Mouse (Mus musculus) cerebellum, adult 2 months (tissue): ENCODE data around the gene Glrb. TPM values are rescaled to one million over a fixed set of nuclear protein-coding genes. Genes with fewer than 3 reads are reported as not detected.
A peak's percentile ranks its signal among the peaks of the same experiment; 100 is the strongest.

ENCODE experiments used
- DNase-seq, 2 experiments: peaks; one replicate each; pipeline ENCODE4 v3.0.0; 2021
- H3K27ac ChIP-seq: fragments of 200-500 bp; 2 replicates; pipeline ENCODE4 v1.5.1; 2012; ENCODE audit warnings: low read length, control low read depth, inconsistent platforms; ENCODE audit not compliant: insufficient read depth
- H3K27me3 ChIP-seq: fragments of 200-500 bp; 2 replicates; pipeline ENCODE4 v1.6.1; 2012; ENCODE audit warnings: inconsistent platforms, mild to moderate bottlenecking, low read length, moderate library complexity; ENCODE audit not compliant: control insufficient read depth, insufficient read depth
- H3K4me1 ChIP-seq: fragments of 200-500 bp; 2 replicates; pipeline ENCODE4 v1.6.1; 2011; ENCODE audit warnings: low read length; ENCODE audit not compliant: control insufficient read depth, insufficient read depth
- H3K4me3 ChIP-seq: fragments of 200-500 bp; replicated peaks from 2 replicates; pipeline ENCODE3; 2011; ENCODE audit warnings: mild to moderate bottlenecking, low read depth, low read length, control low read depth; ENCODE audit not compliant: insufficient read depth
- CTCF ChIP-seq: fragments of 200-500 bp; IDR thresholded peaks from 2 replicates; pipeline ENCODE4 v1.5.1; 2011; ENCODE audit warnings: low read depth, mild to moderate bottlenecking, control low read depth, low read length, moderate library complexity, borderline replicate concordance; ENCODE audit not compliant: insufficient read depth
- POLR2A ChIP-seq: fragments of 200-500 bp; IDR thresholded peaks from 2 replicates; pipeline ENCODE4 v1.6.1; 2011; ENCODE audit warnings: low read length, control low read depth, borderline replicate concordance; ENCODE audit not compliant: insufficient read depth
- WGBS: fragments of 180-500 bp; shearing (Covaris S2); methylation state at CpG from one replicate; pipeline ENCODE4 v1.1.7; 2018; 5-methylcytosine and 5-hydroxymethylcytosine counted together
- polyA plus RNA-seq: library from polyadenylated mRNA; depleted of rRNA; stranded (reverse); fragments of >200 nt; gene quantifications from 2 replicates; pipeline ENCODE4 v1.2.3, GENCODE M21; 2012

The Glrb gene
- polyA plus RNA-seq, 1 experiment: 192 TPM

GRCm38 (mm10) chr3:80805327-80805726 lies 108.1 kb downstream of the Glrb start:
- WGBS: 11% methylated on average over 1 of the region's 1 CpGs
- H3K4me1 ChIP-seq: no peaks in the 10 kb centered on the region; the same call in 1 of the 2 replicates
- no peak overlapping the region for H3K27ac ChIP-seq
- DNase-seq: peak; percentile 23 to 33
- TF ChIP-seq POLR2A (no peak), CTCF (no peak)
- no peak overlapping the region for H3K4me3 ChIP-seq
- no peaks in the 10 kb centered on the region for H3K27me3 ChIP-seq

DNA sequence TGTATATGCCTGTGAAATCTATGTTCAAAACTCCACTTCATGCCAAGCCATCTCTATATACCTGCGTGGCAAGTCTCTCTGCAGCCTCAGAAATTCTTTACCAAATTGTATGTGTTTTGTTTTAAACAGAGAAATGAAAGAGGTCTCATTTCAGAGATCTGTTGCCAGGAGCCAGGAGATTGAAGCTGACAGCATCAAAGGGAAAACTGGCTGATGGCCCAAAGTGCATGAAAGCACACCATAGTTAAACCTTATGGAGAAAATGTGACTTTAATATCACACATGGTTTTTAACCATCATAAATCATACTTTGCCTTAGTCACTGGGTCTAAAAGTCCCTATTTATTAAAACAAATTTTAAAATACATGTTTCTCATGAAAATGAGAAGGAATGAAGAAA lies 109.6 kb downstream of the Glrb start:
- no peak overlapping the region for H3K4me3 ChIP-seq
- no peaks in the 10 kb centered on the region; the same call in 1 of the 2 replicates for H3K4me1 ChIP-seq
- H3K27me3 ChIP-seq: no peaks in the 10 kb centered on the region
- peak; percentile 10 to 32 for DNase-seq
- TF ChIP-seq POLR2A (no peak), CTCF (no peak)
- H3K27ac ChIP-seq: no peak overlapping the region
- WGBS: 48% methylated on average over 1 of the region's 1 CpGs

DNA sequence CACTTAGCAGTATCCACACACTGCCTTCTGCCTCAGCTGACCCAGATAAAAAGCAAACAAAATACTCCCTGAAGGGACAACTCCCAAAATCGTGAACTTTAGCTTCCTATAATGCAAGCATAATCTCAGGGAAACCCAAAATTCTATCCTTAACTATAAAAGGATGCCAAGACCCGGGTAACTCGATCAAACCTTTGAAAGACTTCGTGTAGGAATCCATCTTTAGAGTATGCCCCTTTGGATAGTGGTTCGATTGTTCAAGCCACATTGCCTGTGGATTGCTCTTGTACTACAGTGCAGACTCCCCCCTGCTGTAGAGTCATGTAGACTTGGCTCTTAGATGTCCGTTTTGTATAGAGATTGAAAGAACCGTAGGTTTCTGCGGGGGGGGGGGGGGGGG lies 110.2 kb downstream of the Glrb start:
- WGBS: 3% methylated on average over 8 of the region's 8 CpGs
- peak in 1 of 2 experiments; percentile 21 for DNase-seq
- H3K27ac ChIP-seq: peak overlapping the region; percentile 88
- H3K4me1 ChIP-seq: peaks cover under 1% of the 10 kb centered on the region; the same call in 1 of the 2 replicates
- peak overlapping the region; percentile 77 for H3K4me3 ChIP-seq
- H3K27me3 ChIP-seq: no peaks in the 10 kb centered on the region
- TF ChIP-seq POLR2A (no peak), CTCF (no peak)

- Histone ChIP-seq H3K27me3 (no peaks in the 10 kb centered on the region), H3K27ac (peak within 1 kb of the TSS; percentile 91), H3K4me1 (peaks cover 4% of the 10 kb centered on the region; the same call in 1 of the 2 replicates), H3K4me3 (peak within 1 kb of the TSS; percentile 77)
- TF ChIP-seq CTCF: no peak
- TF ChIP-seq POLR2A: peak; percentile 53; the same call in 1 of the 2 replicates
- under 1% methylated on average over 35 of the region's 35 CpGs for WGBS
- DNase-seq: peak; percentile 92
Observed at GRCm38 (mm10) chr3:80802596-80803081, 110.8 kb downstream of the Glrb start, which contains the start of gene Gria2. Gene Gria2 (minus strand): TSS chr3:80802835.

GRCm38 (mm10) chr3:80801827-80802310 lies 111.6 kb downstream of the Glrb start:
- Histone ChIP-seq H3K4me3 (peak overlapping the region; percentile 77), H3K27ac (peak overlapping the region; percentile 91), H3K27me3 (no peaks in the 10 kb centered on the region), H3K4me1 (peaks cover 7% of the 10 kb centered on the region; the same call in 1 of the 2 replicates)
- DNase-seq: no peak
- WGBS: 3% methylated on average over 6 of the region's 6 CpGs
- TF ChIP-seq POLR2A (0 out of 2 replicates have a peak, but pooled peaks have one; percentile 1), CTCF (no peak)

DNA sequence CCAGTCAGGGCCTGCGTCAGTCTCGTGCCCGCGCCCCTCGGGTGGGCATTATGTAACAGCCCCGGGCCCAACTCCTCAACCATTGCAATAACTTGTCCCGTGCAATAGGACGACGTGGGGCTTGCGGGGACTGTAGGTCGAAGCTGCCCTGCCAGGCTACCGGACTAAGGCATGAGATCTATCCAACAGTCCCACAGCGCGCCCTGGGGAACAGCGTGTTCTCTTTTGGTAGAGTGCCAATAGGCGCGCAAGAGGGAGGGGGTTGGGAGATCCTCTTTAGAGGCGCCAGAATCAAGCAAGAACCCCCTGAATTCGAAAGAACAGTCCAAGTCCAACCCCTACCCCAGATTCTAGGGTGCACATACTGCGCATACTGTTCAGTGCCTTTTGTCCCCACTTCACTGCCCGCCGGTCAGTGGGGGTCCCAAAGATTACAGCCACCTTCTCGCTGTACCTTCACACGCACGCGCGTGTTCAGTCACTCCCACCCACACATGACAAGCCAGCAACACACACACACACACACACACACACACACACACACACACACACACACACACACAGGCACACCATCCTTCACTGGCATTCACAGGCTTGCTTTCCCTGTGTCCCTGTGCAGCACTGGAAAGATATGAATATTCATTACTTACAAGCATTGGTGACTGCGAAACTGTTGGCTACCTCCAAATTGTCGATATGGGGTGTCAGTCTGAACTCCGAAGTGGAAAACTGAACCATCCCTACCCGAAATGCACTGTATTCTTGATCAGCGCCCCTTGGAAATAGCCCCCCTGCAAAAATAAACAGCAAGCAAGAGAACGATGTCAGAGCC lies 112.2 kb downstream of the Glrb start:
- Histone ChIP-seq H3K27me3 (no peaks in the 10 kb centered on the region), H3K4me3 (peak overlapping the region; percentile 77), H3K4me1 (peaks cover 7% of the 10 kb centered on the region; the same call in 1 of the 2 replicates), H3K27ac (peak overlapping the region; percentile 91)
- peak; percentile 84 to 85 for DNase-seq
- under 1% methylated on average over 33 of the region's 33 CpGs for WGBS
- TF ChIP-seq CTCF: no peak
- TF ChIP-seq POLR2A: peak; percentile 22; the same call in 1 of the 2 replicates

GRCm38 (mm10) chr3:80800299-80800994 lies 113.0 kb downstream of the Glrb start:
- Histone ChIP-seq H3K27ac (peak overlapping the region; percentile 91), H3K27me3 (no peaks in the 10 kb centered on the region), H3K4me3 (peak overlapping the region; percentile 77), H3K4me1 (peaks cover 7% of the 10 kb centered on the region; the same call in 1 of the 2 replicates)
- DNase-seq: peak; percentile 69 to 74
- WGBS: under 1% methylated on average over 29 of the region's 29 CpGs
- TF ChIP-seq POLR2A (0 out of 2 replicates have a peak, but pooled peaks have one; percentile 18), CTCF (no peak)
